Mouse (Mus musculus) embryonic facial prominence, embryonic 15.5 days (tissue): ENCODE measurements around the gene Tmco5b. TPM values are rescaled to one million over a fixed set of nuclear protein-coding genes. Genes with fewer than 3 reads are reported as not detected.

Experiments used
- polyA plus RNA-seq: library from polyadenylated mRNA; unstranded; fragments of >200 nt; fragmentation: Nextera tagmentation; extraction: Ambion mirVana; gene quantifications from 2 replicates; pipeline ENCODE4 v1.2.1, GENCODE M21; 2015

Gene Tmco5b
- polyA plus RNA-seq, 1 experiment from 2014 or later = not detected

Other genes with a start within 250 kb of the Tmco5b start
- gene Ryr3, start 68.6 kb upstream of the Tmco5b start, polyA plus RNA-seq = 1.1 and 1.2 TPM in 2 replicates
- 2.8 and 3.4 TPM in 2 replicates for gene Fmn1, start 42.0 kb downstream of the Tmco5b start, polyA plus RNA-seq